Comparison of ENCODE assay signal across 20 mouse cellular contexts in genomic region chr19:7084734-7085133, GRCm38 (mm10). TPM values are rescaled to one million over a fixed set of nuclear protein-coding genes. Genes with fewer than 3 reads are reported as not detected.
DNase-seq lines count a peak whose midpoint lies in the region; ATAC-seq lines count a peak whose summit lies in the region.
"Had no signal": no experiment of that assay in that cellular context is flagged by ENCODE, and none has a peak within 500 bp of the region (broad histone marks: within the 10 kb centered on the region; RNA-seq: fewer than 3 reads in every experiment).

No protein-coding gene starts in this region.

- H3K4me1 ChIP-seq in hindbrain, embryonic 10.5 days (replicated peaks): peaks cover 58% of the 10 kb centered on the region
- H3K4me1 ChIP-seq in hindbrain, embryonic 11.5 days (replicated peaks; ENCODE audit: control insufficient read depth, insufficient read depth, low read length): no peaks in the 10 kb centered on the region; the same call in none of the 2 replicates
- peaks cover 65% of the 10 kb centered on the region for H3K4me1 ChIP-seq in neural tube, embryonic 13.5 days (replicated peaks)
- H3K4me1 ChIP-seq in hindbrain, embryonic 15.5 days (replicated peaks): peaks cover 52% of the 10 kb centered on the region

- no peaks in the 10 kb centered on the region for H3K36me3 ChIP-seq in hindbrain, embryonic 10.5 days
- H3K36me3 ChIP-seq in hindbrain, embryonic 11.5 days (ENCODE audit: control insufficient read depth, insufficient read depth, low read length): no peaks in the 10 kb centered on the region
- H3K36me3 ChIP-seq in neural tube, embryonic 13.5 days: no peaks in the 10 kb centered on the region
- H3K36me3 ChIP-seq in hindbrain, embryonic 15.5 days: no peaks in the 10 kb centered on the region
- H3K36me3 ChIP-seq in splenic B cell, adult 2 months (ENCODE audit: control insufficient read depth, insufficient read depth, low read length, poor library complexity, severe bottlenecking): no peaks in the 10 kb centered on the region

- no peak for DNase-seq in hindbrain, embryonic 10.5 days (ENCODE audit: low spot score)
- no peak for DNase-seq in hindbrain, embryonic 11.5 days (ENCODE audit: low spot score)
- DNase-seq in neural tube, embryonic 10.5 days (ENCODE audit: extremely low spot score, low spot score): no peak
- peak; percentile 12 for DNase-seq in splenic B cell, adult 2 months (ENCODE audit: low read depth, low spot score)
- DNase-seq in layer of hippocampus, adult 9-11 months: no peak
- DNase-seq: adrenal gland, adult 8-10 months; embryo, embryonic 11 days; gastrocnemius, adult 2 months; heart, postnatal 14 days; kidney, adult 8-10 months; kidney, postnatal 36 days; lung, adult 18-20 months; lung, postnatal 36 days; right cerebral cortex, postnatal 4 days; thymus, postnatal 14 days had no signal

- no peak for ATAC-seq in hindbrain, embryonic 11.5 days (ENCODE audit: low FRiP score)
- no peak for ATAC-seq in neural tube, embryonic 13.5 days (ENCODE audit: low read depth)
- ATAC-seq in hindbrain, embryonic 15.5 days (ENCODE audit: low FRiP score, low read depth): no peak
- ATAC-seq: Patski had no signal

- H3K9ac ChIP-seq in hindbrain, embryonic 11.5 days (ENCODE audit: low read depth, low read length): no peak overlapping the region
- 0 out of 2 replicates have a peak overlapping the region, but pooled peaks have one; percentile 12 for H3K9ac ChIP-seq in neural tube, embryonic 13.5 days
- H3K9ac ChIP-seq in hindbrain, embryonic 15.5 days: no peak overlapping the region

- 0 out of 2 replicates have a peak overlapping the region, but pooled peaks have one; percentile 25 for H3K27ac ChIP-seq in hindbrain, embryonic 10.5 days
- H3K27ac ChIP-seq in hindbrain, embryonic 11.5 days (ENCODE audit: low read depth, low read length): no peak overlapping the region
- peak overlapping the region; percentile 56 for H3K27ac ChIP-seq in neural tube, embryonic 13.5 days (replicated peaks)
- H3K27ac ChIP-seq in hindbrain, embryonic 15.5 days (replicated peaks): no peak overlapping the region
- H3K27ac ChIP-seq: gastrocnemius, adult 2 months had no signal

- no peak overlapping the region for H3K4me2 ChIP-seq in hindbrain, embryonic 11.5 days (replicated peaks; ENCODE audit: low read depth, low read length)
- H3K4me2 ChIP-seq in neural tube, embryonic 13.5 days: no peak overlapping the region
- H3K4me2 ChIP-seq in hindbrain, embryonic 15.5 days: 0 out of 2 replicates have a peak overlapping the region, but pooled peaks have one; percentile 2
- H3K4me2 ChIP-seq: heart, embryonic 11.5 days; liver, embryonic 11.5 days had no signal

- H3K4me3 ChIP-seq in hindbrain, embryonic 10.5 days: no peak overlapping the region
- H3K4me3 ChIP-seq in hindbrain, embryonic 11.5 days (ENCODE audit: low read depth, low read length): no peak overlapping the region
- no peak overlapping the region for H3K4me3 ChIP-seq in neural tube, embryonic 13.5 days
- H3K4me3 ChIP-seq in hindbrain, embryonic 15.5 days: no peak overlapping the region
- H3K4me3 ChIP-seq: gastrocnemius, adult 2 months had no signal

- H3K27me3 ChIP-seq in hindbrain, embryonic 10.5 days (ENCODE audit: insufficient read depth, poor library complexity, severe bottlenecking): peaks cover 81% of the 10 kb centered on the region
- H3K27me3 ChIP-seq in hindbrain, embryonic 11.5 days (ENCODE audit: control insufficient read depth, insufficient read depth, low read length): peaks cover 9% of the 10 kb centered on the region; the same call in 1 of the 2 replicates
- peaks cover 40% of the 10 kb centered on the region for H3K27me3 ChIP-seq in neural tube, embryonic 13.5 days
- H3K27me3 ChIP-seq in hindbrain, embryonic 15.5 days: no peaks in the 10 kb centered on the region; the same call in 1 of the 2 replicates
- no peaks in the 10 kb centered on the region for H3K27me3 ChIP-seq in splenic B cell, adult 2 months (ENCODE audit: control insufficient read depth, insufficient read depth, low read length, poor library complexity, severe bottlenecking)
- H3K27me3 ChIP-seq: Patski had no signal

- H3K9me3 ChIP-seq in hindbrain, embryonic 10.5 days: no peaks in the 10 kb centered on the region
- no peaks in the 10 kb centered on the region for H3K9me3 ChIP-seq in hindbrain, embryonic 11.5 days (ENCODE audit: control insufficient read depth, low read length)
- no peaks in the 10 kb centered on the region for H3K9me3 ChIP-seq in neural tube, embryonic 13.5 days
- H3K9me3 ChIP-seq in hindbrain, embryonic 15.5 days: no peaks in the 10 kb centered on the region

- 81% methylated on average over 15 of the region's 15 CpGs for whole genome bisulfite sequencing in hindbrain, embryonic 10.5 days
- WGBS in hindbrain, embryonic 11.5 days: 78% methylated on average over 15 of the region's 15 CpGs
- WGBS in neural tube, embryonic 13.5 days: 51% methylated on average over 15 of the region's 15 CpGs
- WGBS in hindbrain, embryonic 15.5 days: 34% methylated on average over 15 of the region's 15 CpGs

RNA-seq across cellular contexts. Expression of gene Flrt1, which starts 20.8 kb away (rescaled TPM):
- polyA plus RNA-seq in hindbrain, embryonic 10.5 days (2016; fragmentation: Nextera tagmentation; extraction: Ambion mirVana): 3.1 and 4.0 TPM in 2 replicates
- polyA plus RNA-seq in hindbrain, embryonic 11.5 days (2014; fragmentation: Nextera tagmentation; extraction: Ambion mirVana): 4.6 and 5.6 TPM in 2 replicates
- 9.6 and 10.9 TPM in 2 replicates for polyA plus RNA-seq in neural tube, embryonic 13.5 days (2015; fragmentation: Nextera tagmentation; extraction: Ambion mirVana)
- polyA plus RNA-seq in hindbrain, embryonic 15.5 days (2015; fragmentation: Nextera tagmentation; extraction: Ambion mirVana): 9.8 and 11.1 TPM in 2 replicates

RNA-seq across cellular contexts. Expression of gene Macrod1, which starts 28.1 kb away (rescaled TPM):
- 2.9 and 3.4 TPM in 2 replicates for polyA plus RNA-seq in hindbrain, embryonic 10.5 days (2016; fragmentation: Nextera tagmentation; extraction: Ambion mirVana)
- 2.8 and 3.1 TPM in 2 replicates for polyA plus RNA-seq in hindbrain, embryonic 11.5 days (2014; fragmentation: Nextera tagmentation; extraction: Ambion mirVana)
- polyA plus RNA-seq in neural tube, embryonic 13.5 days (2015; fragmentation: Nextera tagmentation; extraction: Ambion mirVana): 4.4 and 5.2 TPM in 2 replicates
- polyA plus RNA-seq in hindbrain, embryonic 15.5 days (2015; fragmentation: Nextera tagmentation; extraction: Ambion mirVana): 5.5 and 6.1 TPM in 2 replicates

RNA-seq across cellular contexts. Expression of gene Stip1, which starts 45.0 kb away (rescaled TPM):
- 372 and 451 TPM in 2 replicates for polyA plus RNA-seq in hindbrain, embryonic 10.5 days (2016; fragmentation: Nextera tagmentation; extraction: Ambion mirVana)
- polyA plus RNA-seq in hindbrain, embryonic 11.5 days (2014; fragmentation: Nextera tagmentation; extraction: Ambion mirVana): 376 and 390 TPM in 2 replicates
- polyA plus RNA-seq in neural tube, embryonic 13.5 days (2015; fragmentation: Nextera tagmentation; extraction: Ambion mirVana): 244 and 248 TPM in 2 replicates
- 218 and 229 TPM in 2 replicates for polyA plus RNA-seq in hindbrain, embryonic 15.5 days (2015; fragmentation: Nextera tagmentation; extraction: Ambion mirVana)

Comparison
In these comparisons a context has a peak if more than half of its experiments do, and no peak if none do; other contexts are left out.
1. H3K27ac ChIP-seq: peak in hindbrain, embryonic 10.5 days (single experiment) and neural tube, embryonic 13.5 days (single experiment); none in hindbrain, embryonic 11.5 days (single experiment) and hindbrain, embryonic 15.5 days (single experiment).